Mouse (Mus musculus) cerebellum, postnatal 25 days (tissue): ENCODE measurements around the gene Dnal4.
"Not testable (repeated sequence)": the region's sequence is repeated elsewhere in the genome, so short reads cannot be mapped to it uniquely, and the experiment has no call there.

Experiments
- DNase-seq, 2 experiments: peaks; one replicate each; pipeline ENCODE4 v3.0.0; 2021; ENCODE audit warnings: mixed read lengths in 2 of 2

The Dnal4 gene

GRCm38 (mm10) chr15:79777749-79778148, at the start of gene Dnal4:
Gene Dnal4 (minus strand): TSS chr15:79777849.
- no peak for DNase-seq

GRCm38 (mm10) chr15:79827061-79827777, 49.6 kb upstream of the Dnal4 start:
- peak; percentile 48 to 56 for DNase-seq

DNA sequence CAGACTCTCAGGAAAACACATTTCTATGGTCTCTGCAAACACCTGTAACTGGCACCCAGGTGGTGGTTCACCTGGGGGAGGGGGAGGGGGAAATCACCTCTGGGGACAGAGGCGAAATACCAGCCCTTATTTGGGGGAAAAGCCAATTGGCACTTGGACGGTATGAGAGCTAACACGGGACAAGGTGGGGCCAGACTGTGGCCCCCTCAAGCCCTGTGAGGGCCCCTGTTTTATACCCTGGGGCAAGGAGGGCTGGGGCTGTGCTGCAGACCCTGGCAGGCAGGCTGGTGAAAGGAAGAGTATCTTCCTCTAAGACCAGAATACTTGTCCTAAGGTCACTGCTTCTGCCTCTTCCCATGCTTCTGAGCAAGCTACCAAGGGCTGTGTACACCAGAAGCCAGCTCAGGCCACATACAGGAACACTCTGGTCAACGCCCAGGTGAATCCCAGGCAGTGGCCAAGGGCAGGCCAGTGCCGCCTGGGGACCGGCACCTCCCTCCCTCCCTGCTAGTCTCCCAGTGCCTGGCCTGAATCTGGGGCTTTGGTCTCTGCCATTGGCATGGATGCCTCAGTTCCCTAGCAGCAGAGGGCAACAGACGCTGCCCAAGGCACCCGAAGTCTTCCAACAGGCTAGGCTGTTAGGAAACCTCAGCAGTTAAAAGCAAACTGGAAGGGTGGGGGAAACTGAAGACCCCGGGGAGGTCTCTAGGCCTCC, 48.7 kb upstream of the Dnal4 start:
- peak; percentile 46 to 52 for DNase-seq

- peak; percentile 55 for DNase-seq
Measured at GRCm38 (mm10) chr15:79825146-79825825, 47.6 kb upstream of the Dnal4 start.

DNA sequence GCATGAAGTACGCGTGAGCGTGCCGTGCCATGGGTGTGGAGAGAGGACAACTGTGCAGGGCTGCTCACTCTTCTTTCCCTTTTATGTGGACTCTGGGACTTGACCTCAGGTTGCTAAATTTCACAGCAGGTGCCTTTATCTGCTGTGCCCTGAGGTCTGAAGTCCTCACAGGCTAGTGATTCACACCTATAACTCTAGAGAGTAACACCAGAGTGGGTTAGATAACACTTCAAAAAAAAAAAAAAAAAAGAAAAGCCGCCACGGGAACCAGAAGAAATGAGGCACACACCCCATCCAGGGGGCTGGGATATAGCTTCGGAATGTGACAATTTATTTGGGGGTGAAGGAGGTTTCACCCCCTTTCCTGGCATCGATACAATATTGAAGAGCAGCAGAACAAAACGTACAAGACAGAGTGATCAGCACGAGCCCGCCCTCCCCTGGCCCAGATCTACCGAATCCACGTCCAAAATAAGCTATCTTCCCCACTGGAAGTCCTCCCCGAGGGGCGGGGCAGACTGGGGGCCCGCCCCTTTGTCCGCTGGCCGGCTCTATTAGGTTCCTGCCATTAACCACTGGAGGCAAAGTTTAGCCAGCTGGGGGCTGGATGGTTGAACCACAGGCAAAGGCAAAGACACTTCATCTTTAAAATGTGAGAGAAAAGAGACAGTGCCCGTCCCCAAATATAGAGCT, 46.1 kb upstream of the Dnal4 start:
- peak; percentile 34 to 54 for DNase-seq

DNA sequence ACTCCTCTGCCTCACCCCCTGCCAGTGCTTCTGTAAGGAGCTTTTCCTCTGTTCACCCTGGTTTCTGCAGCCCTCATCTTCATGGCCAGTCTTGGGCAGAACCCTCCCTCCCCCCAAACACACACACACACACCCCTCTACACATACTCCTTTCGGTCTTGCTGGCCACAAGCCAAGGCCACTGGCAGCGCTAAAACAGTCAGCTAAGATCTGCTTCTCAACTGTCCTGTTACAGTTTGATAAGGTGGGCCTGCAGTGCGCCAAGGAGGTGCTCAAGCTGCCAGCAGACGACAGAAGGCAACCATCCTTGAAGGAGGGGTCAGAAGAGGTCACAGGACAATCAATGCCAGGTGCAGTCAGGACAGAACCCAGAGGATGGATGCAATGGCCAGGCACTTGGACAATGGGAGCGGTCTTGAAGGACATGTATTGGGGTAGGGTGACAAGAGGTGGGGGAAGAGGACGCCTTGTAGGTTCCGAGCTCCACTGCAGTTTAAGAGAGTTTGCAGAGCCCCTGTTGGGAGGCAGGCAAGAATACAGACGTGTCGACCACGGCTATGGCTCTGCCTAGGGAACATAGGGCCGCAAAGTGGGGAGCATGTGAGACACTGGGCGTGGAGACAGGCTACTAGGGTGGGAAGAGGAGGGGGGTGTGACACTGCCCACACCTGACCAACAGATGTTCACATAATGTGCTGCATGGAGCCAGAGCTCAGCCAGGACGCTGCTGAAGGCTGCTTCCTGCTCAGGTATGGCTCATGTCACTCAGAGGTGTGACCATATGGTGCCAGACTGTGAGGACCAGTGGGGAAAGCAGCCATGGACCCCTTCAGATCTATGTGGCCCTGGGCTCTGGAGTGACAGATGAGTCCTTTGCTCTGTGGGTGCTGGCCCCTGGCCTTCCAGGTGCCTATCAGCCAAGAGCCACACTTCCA, 44.9 kb upstream of the Dnal4 start:
- peak; percentile 45 to 62 for DNase-seq

DNA sequence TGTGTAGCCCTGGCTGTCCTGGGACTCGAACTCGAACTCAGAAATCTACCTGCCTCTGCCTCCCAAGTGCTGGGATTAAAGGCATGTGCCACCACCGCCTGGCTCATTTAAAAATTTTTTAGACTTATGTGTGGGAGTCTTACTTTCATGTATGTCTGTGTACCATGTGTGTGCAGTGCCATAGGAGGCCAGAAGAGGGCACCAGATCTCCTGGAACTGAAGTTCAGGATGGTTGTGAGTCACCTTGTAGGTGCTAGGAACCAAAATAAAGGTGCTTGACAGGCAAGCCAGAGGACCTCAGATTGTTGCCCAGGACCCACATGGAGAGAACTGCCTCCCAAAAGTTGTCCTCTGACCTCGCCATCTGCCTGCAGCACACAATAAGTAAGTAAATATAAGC, 40.7 kb upstream of the Dnal4 start:
- DNase-seq: peak; percentile 17 to 43

- DNase-seq: no peak
Measured at GRCm38 (mm10) chr15:79813666-79814258, 36.1 kb upstream of the Dnal4 start.

DNA sequence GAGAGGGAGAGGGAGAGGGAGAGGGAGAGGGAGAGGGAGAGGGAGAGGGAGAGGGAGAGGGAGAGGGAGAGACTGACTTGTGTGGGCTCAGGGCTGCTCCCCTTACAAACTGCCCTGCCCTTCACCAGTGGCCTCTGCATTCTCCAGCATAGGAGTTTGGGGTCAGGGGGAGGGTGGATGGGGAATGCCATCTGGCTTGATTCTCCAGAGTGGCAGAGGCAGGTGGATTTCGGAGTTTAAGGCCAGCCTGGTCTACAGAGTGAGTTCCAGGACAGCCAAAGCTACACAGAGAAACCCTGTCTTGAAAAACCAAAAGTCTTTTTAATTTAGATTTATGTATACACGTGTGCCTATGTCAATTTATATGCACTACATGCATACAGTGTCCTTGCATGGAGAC, 35.2 kb upstream of the Dnal4 start:
- DNase-seq: not testable (repeated sequence)

- DNase-seq: peak; percentile 65 to 66
Measured at GRCm38 (mm10) chr15:79810997-79811396, 33.3 kb upstream of the Dnal4 start.

DNA sequence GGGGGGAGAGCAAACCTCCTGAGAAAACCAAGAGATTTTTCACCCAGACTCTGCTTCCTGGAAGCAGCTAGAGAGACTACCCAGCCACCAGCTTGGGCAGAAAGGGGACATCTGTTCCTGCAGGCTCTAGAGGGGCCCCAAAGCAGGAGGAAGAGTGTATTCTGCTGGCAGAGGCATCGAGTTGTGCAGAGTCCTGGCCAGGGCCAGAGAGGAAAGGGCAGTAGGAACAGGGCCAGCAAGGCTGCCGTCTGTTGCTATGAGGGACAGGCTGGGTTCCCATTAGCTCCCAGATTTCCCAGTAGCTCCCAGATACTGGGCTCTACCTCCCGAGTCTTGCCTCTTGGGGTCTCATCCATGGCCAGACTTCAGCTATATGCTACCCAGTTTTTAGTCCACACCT, 32.4 kb upstream of the Dnal4 start:
- DNase-seq: peak; percentile 87 to 90

GRCm38 (mm10) chr15:79808658-79809057, 31.0 kb upstream of the Dnal4 start:
- peak; percentile 74 to 78 for DNase-seq

DNA sequence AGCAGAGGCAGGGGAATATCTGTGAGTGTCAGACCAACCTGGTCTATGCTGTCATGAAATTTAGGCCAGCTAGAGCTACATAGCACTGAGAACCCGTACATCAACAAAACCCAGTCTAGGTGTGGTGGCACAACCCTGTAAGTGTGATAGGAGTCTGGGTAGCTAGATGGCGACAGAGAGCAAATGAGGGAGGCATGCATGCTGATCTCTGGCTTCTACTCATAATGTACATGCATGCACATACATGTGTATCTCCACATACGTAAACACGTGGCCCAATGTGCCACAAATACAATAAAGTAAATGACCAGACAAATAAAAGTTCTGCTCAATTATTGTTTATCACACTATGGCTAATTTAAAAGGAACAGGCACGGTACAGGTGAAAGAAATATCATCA, 30.5 kb upstream of the Dnal4 start:
- DNase-seq: peak; percentile 79 to 87

DNA sequence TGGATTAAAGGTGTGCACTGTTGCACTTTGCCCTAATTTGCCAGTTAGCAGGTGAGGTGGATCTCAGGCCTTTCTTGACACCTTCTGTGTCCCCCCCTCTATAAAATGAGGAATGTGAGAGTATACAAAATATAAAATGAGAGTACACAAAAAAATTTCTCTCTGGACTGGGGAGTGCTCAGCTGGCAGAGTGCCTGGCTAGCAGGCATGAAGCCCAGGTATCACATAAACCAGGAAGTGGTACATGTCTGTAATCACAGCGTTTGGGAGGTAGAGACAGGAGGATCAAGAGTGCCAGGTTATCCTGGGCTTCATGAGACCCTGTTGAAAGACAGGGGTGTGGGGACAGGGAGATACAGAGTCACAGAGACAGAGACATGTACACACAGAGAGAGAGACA, 29.4 kb upstream of the Dnal4 start:
- DNase-seq: peak; percentile 55 to 71

DNA sequence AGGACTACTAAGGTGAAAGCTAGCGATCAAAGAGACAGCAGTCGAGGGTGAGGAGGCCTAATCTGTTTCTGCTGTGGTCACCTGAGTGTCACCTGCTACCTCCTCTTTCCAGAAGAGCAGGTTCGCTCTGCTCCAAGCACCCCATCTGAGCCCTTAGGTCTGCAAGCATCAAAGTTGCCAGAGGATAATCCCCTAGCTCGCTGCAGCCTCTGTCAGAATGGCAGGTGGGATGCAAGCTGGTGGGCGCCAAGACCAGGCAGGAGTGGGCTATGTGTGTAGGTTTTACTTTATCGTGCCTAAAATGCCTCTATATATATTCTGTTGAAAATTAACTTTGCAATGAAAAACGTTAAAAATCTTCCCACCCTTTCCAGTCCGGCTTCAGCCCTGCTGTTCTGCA, 27.6 kb upstream of the Dnal4 start:
- no peak for DNase-seq

- peak; percentile 86 to 90 for DNase-seq
Measured at GRCm38 (mm10) chr15:79804352-79805071, 26.9 kb upstream of the Dnal4 start, which contains the start of gene Nptxr. Gene Nptxr (minus strand): TSS chr15:79804766.

DNA sequence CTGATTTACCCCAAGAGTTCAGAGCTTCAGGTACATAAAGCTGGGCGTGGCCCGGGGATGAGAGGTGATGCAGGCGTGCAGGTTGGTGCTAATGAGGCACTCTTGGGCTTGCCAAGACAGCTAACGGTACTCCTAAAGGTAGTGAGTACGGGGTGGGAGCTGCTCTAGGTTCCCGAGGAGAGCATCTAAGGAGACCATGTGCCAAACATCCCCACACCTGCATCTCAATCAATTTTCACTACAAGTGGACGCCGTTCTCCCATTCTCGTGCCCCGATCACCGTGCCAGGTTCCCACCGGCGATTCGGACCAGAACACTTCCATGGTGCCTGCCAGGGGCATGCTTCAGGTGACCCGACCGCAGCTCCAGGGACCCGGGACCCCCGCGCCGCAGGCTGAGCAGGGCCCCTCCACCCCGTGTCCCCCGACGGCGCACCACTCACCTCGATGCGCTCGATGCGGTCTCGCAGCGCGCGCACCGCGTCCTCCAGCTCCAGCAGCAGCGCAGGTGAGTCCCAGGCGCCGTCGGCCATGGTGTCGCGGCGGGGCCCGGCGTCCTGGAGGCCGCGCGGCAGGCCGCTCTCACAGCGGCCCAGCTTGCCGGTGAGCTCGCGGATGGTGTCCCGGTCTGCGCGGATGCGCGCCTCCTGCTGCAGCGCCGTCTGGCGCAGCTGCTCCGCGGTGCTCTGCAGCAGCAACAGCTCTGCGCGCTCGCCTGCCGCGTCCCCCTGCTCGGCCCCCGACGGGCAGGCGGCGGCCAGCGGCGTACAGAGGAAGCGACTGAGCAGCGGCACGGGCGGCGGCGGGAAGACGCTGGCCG, 26.1 kb upstream of the Dnal4 start:
- peak; percentile 64 to 71 for DNase-seq

GRCm38 (mm10) chr15:79802304-79802703, 24.7 kb upstream of the Dnal4 start:
- peak; percentile 84 to 89 for DNase-seq

DNA sequence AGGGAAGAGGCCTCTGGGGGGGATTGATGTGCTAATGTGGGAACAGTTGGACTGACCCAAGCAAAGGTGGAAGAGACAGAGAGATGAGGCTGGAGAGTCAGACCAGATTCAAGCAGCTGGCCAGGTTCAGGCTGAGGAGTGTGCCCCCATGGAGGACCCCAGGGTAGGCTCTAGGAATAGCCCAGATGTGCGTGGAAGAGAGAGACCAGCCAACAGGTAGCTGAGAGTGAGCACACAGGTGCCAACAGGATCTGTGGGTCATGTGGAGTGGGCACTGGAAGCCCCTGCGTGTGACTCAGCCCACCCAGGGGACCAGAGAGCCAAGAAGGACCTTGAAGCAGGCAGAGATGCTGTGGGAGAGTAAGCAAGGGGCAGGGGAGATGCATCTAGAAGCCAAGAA, 24.0 kb upstream of the Dnal4 start:
- peak in 1 of 2 experiments; percentile 13 for DNase-seq

DNA sequence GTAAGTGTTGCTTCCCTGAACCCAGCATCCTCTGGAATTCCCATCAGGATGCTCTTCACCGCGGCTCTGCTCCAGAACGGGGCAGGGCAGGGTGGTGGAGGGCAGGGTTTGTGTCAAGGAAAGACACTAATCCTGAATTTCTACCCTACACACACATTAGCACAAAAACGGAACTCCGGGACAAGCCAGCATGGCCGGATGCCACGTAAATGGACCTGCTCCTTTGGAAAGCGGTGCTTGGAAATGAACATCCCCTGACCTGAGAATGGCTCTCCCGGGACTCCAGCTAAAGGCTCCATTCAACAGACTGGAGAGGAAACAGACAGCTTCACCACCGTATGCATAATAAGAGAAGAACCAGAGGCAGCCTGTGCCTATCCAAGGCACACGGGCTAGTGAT, 23.1 kb upstream of the Dnal4 start:
- peak; percentile 65 to 70 for DNase-seq
